Mouse (Mus musculus): ENCODE results near the gene Odam. TPM values are rescaled to one million over a fixed set of nuclear protein-coding genes. Genes with fewer than 3 reads are reported as not detected.

The Odam gene
- polyA plus RNA-seq, 1 experiment: not detected

DNA sequence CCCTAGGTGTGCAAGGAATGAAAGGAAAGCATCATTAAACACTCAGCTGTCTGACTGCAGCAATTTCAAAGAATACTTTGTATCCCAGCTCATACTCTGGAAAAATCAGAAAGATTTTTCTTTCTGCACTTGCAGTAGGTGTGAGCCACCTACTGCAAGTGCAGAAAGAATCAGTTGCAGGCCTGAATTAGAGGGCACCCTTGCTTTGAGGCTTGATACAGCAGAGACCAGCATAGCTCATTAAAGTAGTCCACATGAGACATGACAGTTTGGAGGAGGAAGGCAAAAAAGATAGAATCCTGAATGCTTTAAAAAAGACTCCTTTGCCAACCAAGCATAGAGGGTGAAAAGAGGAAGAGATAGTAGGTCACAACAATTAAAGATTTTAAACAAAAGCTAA lies 57.7 kb downstream of the Odam start:
- Histone ChIP-seq H3K4me3 (ENCODE audit: extremely low read depth, insufficient read depth, insufficient read length) (no peak overlapping the region), H3K27me3 (ENCODE audit: control insufficient read depth, insufficient read depth, low read length) (no peaks in the 10 kb centered on the region), H3K4me1 (ENCODE audit: control insufficient read depth, insufficient read depth, insufficient read length) (no peaks in the 10 kb centered on the region), H3K27ac (ENCODE audit: insufficient read depth, low read length) (no peak overlapping the region), H3K36me3 (ENCODE audit: control insufficient read depth, insufficient read depth, low read length) (no peaks in the 10 kb centered on the region)
- no peak for DNase-seq (ENCODE audit: low read depth in 1 of 2, low spot score in 2 of 2)
- TF ChIP-seq POLR2A (IDR thresholded peaks at IDR 0.05; ENCODE audit: low read depth, low read length) (no peak), CTCF (IDR thresholded peaks at IDR 0.05; ENCODE audit: extremely low read depth, insufficient read depth, insufficient read length, insufficient replicate concordance) (no peak)

Other genes starting within 250 kb of the Odam start
- not detected in 2 replicates for gene Csn1s1, start 218.8 kb upstream of the Odam start, polyA plus RNA-seq (2012; rRNA removed)
- gene Csn2, start 185.4 kb upstream of the Odam start, polyA plus RNA-seq (2012; rRNA removed): 0.11 TPM in 1 of 2 replicates, not detected in the other
- gene Csn1s2a, start 110.5 kb upstream of the Odam start, polyA plus RNA-seq (2012; rRNA removed): not detected in 2 replicates
- not detected in 2 replicates for gene Csn1s2b, start 76.9 kb upstream of the Odam start, polyA plus RNA-seq (2012; rRNA removed)
- gene Prr27, start 59.3 kb upstream of the Odam start, polyA plus RNA-seq (2012; rRNA removed): not detected in 2 replicates
- gene Csn3, start 40.5 kb downstream of the Odam start, polyA plus RNA-seq (2012; rRNA removed): not detected in 2 replicates
- gene 2310003L06Rik, start 84.4 kb downstream of the Odam start, polyA plus RNA-seq (2012; rRNA removed): not detected in 2 replicates
- gene Gm28434, start 84.5 kb downstream of the Odam start, polyA plus RNA-seq (2012; rRNA removed): not detected in 2 replicates
- not detected in 2 replicates for gene Cabs1, start 94.4 kb downstream of the Odam start, polyA plus RNA-seq (2012; rRNA removed)
- not detected in 2 replicates for gene Smr3a, start 117.5 kb downstream of the Odam start, polyA plus RNA-seq (2012; rRNA removed)
- not detected in 2 replicates for gene Smr2, start 201.5 kb downstream of the Odam start, polyA plus RNA-seq (2012; rRNA removed)
- gene Gm11116, start 226.5 kb downstream of the Odam start, polyA plus RNA-seq (2012; rRNA removed): not detected in 2 replicates